Mouse (Mus musculus): ENCODE results near the gene Col27a1. TPM values are rescaled to one million over a fixed set of nuclear protein-coding genes. Genes with fewer than 3 reads are reported as not detected.

Col27a1 gene
- polyA plus RNA-seq, 1 experiment from 2014 or later, result 32.6 TPM

- ATAC-seq (ENCODE audit: insufficient number of reproducible peaks, low FRiP score, low TSS enrichment, low read depth), result no peak
- Histone ChIP-seq H3K27me3 (no peaks in the 10 kb centered on the region), H3K9me3 (no peaks in the 10 kb centered on the region), H3K36me3 (no peaks in the 10 kb centered on the region), H3K9ac (no peak overlapping the region), H3K4me3 (no peak overlapping the region), H3K4me2 (no peak overlapping the region), H3K27ac (no peak overlapping the region), H3K4me1 (peaks cover 5% of the 10 kb centered on the region; the same call in 1 of the 2 replicates)
- 71% methylated on average over 6 of the region's 6 CpGs for WGBS
These were observed 146.1 kb downstream of the Col27a1 start for GRCm38 (mm10) chr4:63359861-63360260.

- no peak within 1 kb of the TSS for H3K27ac ChIP-seq
- H3K27me3 ChIP-seq, result no peaks in the 10 kb centered on the region
- no peaks in the 10 kb centered on the region for H3K4me1 ChIP-seq
- H3K4me3 ChIP-seq, result no peak within 1 kb of the TSS
- WGBS, result 88% methylated on average over 5 of the region's 5 CpGs
- no peak within 1 kb of the TSS for H3K4me2 ChIP-seq
- H3K9me3 ChIP-seq, result no peaks in the 10 kb centered on the region
- H3K9ac ChIP-seq, result no peak within 1 kb of the TSS
- no peak for ATAC-seq (ENCODE audit: insufficient number of reproducible peaks, low FRiP score, low TSS enrichment, low read depth)
- H3K36me3 ChIP-seq, result 0 out of 2 replicates have a peak, but pooled peaks cover under 1% of the 10 kb centered on the region
These were observed 148.3 kb downstream of the Col27a1 start, which contains the start of gene Orm2 for GRCm38 (mm10) chr4:63362150-63362549. Gene Orm2, plus strand, starts transcription at chr4:63362449.

- no peaks in the 10 kb centered on the region for H3K4me1 ChIP-seq
- no peak for ATAC-seq (ENCODE audit: insufficient number of reproducible peaks, low FRiP score, low TSS enrichment, low read depth)
- H3K9me3 ChIP-seq, result no peaks in the 10 kb centered on the region
- H3K9ac ChIP-seq, result no peak overlapping the region
- 17% methylated on average over 4 of the region's 4 CpGs for WGBS
- H3K27ac ChIP-seq, result no peak overlapping the region
- H3K36me3 ChIP-seq, result peaks cover 44% of the 10 kb centered on the region
- no peak overlapping the region for H3K4me2 ChIP-seq
- no peak overlapping the region for H3K4me3 ChIP-seq
- H3K27me3 ChIP-seq, result no peaks in the 10 kb centered on the region
These were observed 154.8 kb downstream of the Col27a1 start for GRCm38 (mm10) chr4:63368577-63368976.

GRCm38 (mm10) chr4:63370897-63371296 is 157.1 kb downstream of the Col27a1 start:
- Histone ChIP-seq H3K27me3 (no peaks in the 10 kb centered on the region), H3K9ac (no peak overlapping the region), H3K4me3 (no peak overlapping the region), H3K4me1 (no peaks in the 10 kb centered on the region), H3K36me3 (peaks cover 58% of the 10 kb centered on the region), H3K4me2 (no peak overlapping the region), H3K9me3 (no peaks in the 10 kb centered on the region), H3K27ac (no peak overlapping the region)
- WGBS, result 65% methylated on average over 7 of the region's 7 CpGs
- no peak for ATAC-seq (ENCODE audit: insufficient number of reproducible peaks, low FRiP score, low TSS enrichment, low read depth)

GRCm38 (mm10) chr4:63371890-63372289 is 158.1 kb downstream of the Col27a1 start:
- no peak overlapping the region for H3K27ac ChIP-seq
- ATAC-seq (ENCODE audit: insufficient number of reproducible peaks, low FRiP score, low TSS enrichment, low read depth), result no peak
- H3K36me3 ChIP-seq, result peaks cover 66% of the 10 kb centered on the region
- H3K4me3 ChIP-seq, result no peak overlapping the region
- 48% methylated on average over 3 of the region's 3 CpGs for WGBS
- no peak overlapping the region for H3K9ac ChIP-seq
- no peaks in the 10 kb centered on the region for H3K4me1 ChIP-seq
- H3K9me3 ChIP-seq, result no peaks in the 10 kb centered on the region
- H3K4me2 ChIP-seq, result no peak overlapping the region
- H3K27me3 ChIP-seq, result no peaks in the 10 kb centered on the region

GRCm38 (mm10) chr4:63373404-63373803 is 159.6 kb downstream of the Col27a1 start:
- no peak overlapping the region for H3K4me2 ChIP-seq
- ATAC-seq (ENCODE audit: insufficient number of reproducible peaks, low FRiP score, low TSS enrichment, low read depth), result no peak
- H3K4me3 ChIP-seq, result no peak overlapping the region
- WGBS, result 92% methylated on average over 8 of the region's 8 CpGs
- peaks cover 68% of the 10 kb centered on the region for H3K36me3 ChIP-seq
- H3K4me1 ChIP-seq, result no peaks in the 10 kb centered on the region
- no peak overlapping the region for H3K27ac ChIP-seq
- no peak overlapping the region for H3K9ac ChIP-seq
- H3K9me3 ChIP-seq, result no peaks in the 10 kb centered on the region
- H3K27me3 ChIP-seq, result no peaks in the 10 kb centered on the region

- Histone ChIP-seq H3K9me3 (no peaks in the 10 kb centered on the region), H3K9ac (no peak overlapping the region), H3K4me3 (no peak overlapping the region), H3K27me3 (no peaks in the 10 kb centered on the region), H3K4me2 (no peak overlapping the region), H3K36me3 (peaks cover 77% of the 10 kb centered on the region), H3K4me1 (no peaks in the 10 kb centered on the region), H3K27ac (no peak overlapping the region)
- no peak for ATAC-seq (ENCODE audit: insufficient number of reproducible peaks, low FRiP score, low TSS enrichment, low read depth)
- 63% methylated on average over 12 of the region's 12 CpGs for WGBS
These were observed 160.5 kb downstream of the Col27a1 start for GRCm38 (mm10) chr4:63374331-63374730.

- H3K27me3 ChIP-seq, result no peaks in the 10 kb centered on the region
- 37% methylated on average over 1 of the region's 1 CpGs for WGBS
- H3K36me3 ChIP-seq, result peaks cover 82% of the 10 kb centered on the region
- H3K9ac ChIP-seq, result no peak overlapping the region
- no peaks in the 10 kb centered on the region for H3K4me1 ChIP-seq
- no peak overlapping the region for H3K27ac ChIP-seq
- H3K9me3 ChIP-seq, result no peaks in the 10 kb centered on the region
- no peak overlapping the region for H3K4me3 ChIP-seq
- no peak for ATAC-seq (ENCODE audit: insufficient number of reproducible peaks, low FRiP score, low TSS enrichment, low read depth)
- H3K4me2 ChIP-seq, result no peak overlapping the region
These were observed 161.6 kb downstream of the Col27a1 start for GRCm38 (mm10) chr4:63375367-63375766.

- no peak overlapping the region for H3K4me2 ChIP-seq
- H3K36me3 ChIP-seq, result peaks cover 87% of the 10 kb centered on the region
- no peaks in the 10 kb centered on the region for H3K9me3 ChIP-seq
- WGBS, result 69% methylated on average over 7 of the region's 7 CpGs
- ATAC-seq (ENCODE audit: insufficient number of reproducible peaks, low FRiP score, low TSS enrichment, low read depth), result no peak
- no peak overlapping the region for H3K4me3 ChIP-seq
- H3K27me3 ChIP-seq, result no peaks in the 10 kb centered on the region
- no peak overlapping the region for H3K27ac ChIP-seq
- no peaks in the 10 kb centered on the region for H3K4me1 ChIP-seq
- H3K9ac ChIP-seq, result no peak overlapping the region
These were observed 163.7 kb downstream of the Col27a1 start for GRCm38 (mm10) chr4:63377483-63377882.

- H3K9ac ChIP-seq, result no peak overlapping the region
- no peak for ATAC-seq (ENCODE audit: insufficient number of reproducible peaks, low FRiP score, low TSS enrichment, low read depth)
- no peaks in the 10 kb centered on the region for H3K4me1 ChIP-seq
- 89% methylated on average over 4 of the region's 4 CpGs for WGBS
- no peak overlapping the region for H3K27ac ChIP-seq
- H3K36me3 ChIP-seq, result peaks cover 72% of the 10 kb centered on the region
- H3K9me3 ChIP-seq, result no peaks in the 10 kb centered on the region
- H3K4me2 ChIP-seq, result no peak overlapping the region
- no peaks in the 10 kb centered on the region for H3K27me3 ChIP-seq
- H3K4me3 ChIP-seq, result no peak overlapping the region
These were observed 169.0 kb downstream of the Col27a1 start for GRCm38 (mm10) chr4:63382676-63383369.

- no peak for ATAC-seq (ENCODE audit: insufficient number of reproducible peaks, low FRiP score, low TSS enrichment, low read depth)
- Histone ChIP-seq H3K27ac (no peak overlapping the region), H3K9ac (no peak overlapping the region), H3K9me3 (no peaks in the 10 kb centered on the region), H3K4me3 (no peak overlapping the region), H3K36me3 (peaks cover 65% of the 10 kb centered on the region), H3K27me3 (no peaks in the 10 kb centered on the region), H3K4me1 (no peaks in the 10 kb centered on the region), H3K4me2 (no peak overlapping the region)
- 74% methylated on average over 12 of the region's 12 CpGs for WGBS
These were observed 169.7 kb downstream of the Col27a1 start for GRCm38 (mm10) chr4:63383474-63383873.

GRCm38 (mm10) chr4:63384262-63384661 is 170.5 kb downstream of the Col27a1 start:
- H3K36me3 ChIP-seq, result peaks cover 57% of the 10 kb centered on the region
- H3K4me2 ChIP-seq, result no peak overlapping the region
- H3K4me1 ChIP-seq, result peaks cover 4% of the 10 kb centered on the region
- WGBS, result 90% methylated on average over 4 of the region's 4 CpGs
- no peak overlapping the region for H3K4me3 ChIP-seq
- ATAC-seq (ENCODE audit: insufficient number of reproducible peaks, low FRiP score, low TSS enrichment, low read depth), result no peak
- no peaks in the 10 kb centered on the region for H3K9me3 ChIP-seq
- H3K27me3 ChIP-seq, result no peaks in the 10 kb centered on the region
- H3K9ac ChIP-seq, result no peak overlapping the region
- H3K27ac ChIP-seq, result no peak overlapping the region
